Mouse (Mus musculus): ENCODE results near the gene Tmem231.

Gene Tmem231

DNA sequence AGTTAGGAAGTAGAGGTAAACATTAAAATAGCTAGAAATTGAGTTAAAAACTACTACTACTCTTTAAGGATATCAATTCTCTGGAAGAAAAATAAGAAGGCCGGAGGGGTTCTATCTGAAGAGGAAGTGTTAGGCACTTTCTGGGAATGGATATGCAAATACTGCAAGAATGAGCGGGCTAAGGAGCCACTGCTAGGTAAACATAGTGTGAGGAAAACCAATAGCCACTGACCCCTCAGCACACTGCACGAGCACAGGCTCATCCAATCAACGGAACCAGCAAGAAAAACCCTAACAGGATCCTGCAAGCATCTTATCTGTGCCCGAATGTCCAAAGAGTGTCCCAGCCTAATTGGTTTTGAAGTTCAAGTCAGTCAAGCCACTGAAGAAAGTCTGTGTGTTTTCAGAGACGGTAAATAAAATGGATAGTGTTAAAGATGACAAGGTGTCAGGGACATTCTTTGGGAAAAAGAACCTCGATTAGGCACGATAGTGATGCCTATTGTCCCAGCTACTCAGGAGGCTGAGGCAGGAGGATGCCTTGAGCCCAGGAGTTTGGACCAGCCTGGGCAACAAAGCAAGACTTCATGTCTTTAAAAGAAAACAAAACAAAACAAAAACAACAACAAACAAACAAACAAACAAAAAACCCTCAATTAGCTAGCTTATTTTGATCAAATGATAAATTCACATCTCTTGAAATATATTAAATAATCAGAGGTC is 68.4 kb downstream of the Tmem231 start:
- no peak for DNase-seq (ENCODE audit: low read depth, low spot score)

DNA sequence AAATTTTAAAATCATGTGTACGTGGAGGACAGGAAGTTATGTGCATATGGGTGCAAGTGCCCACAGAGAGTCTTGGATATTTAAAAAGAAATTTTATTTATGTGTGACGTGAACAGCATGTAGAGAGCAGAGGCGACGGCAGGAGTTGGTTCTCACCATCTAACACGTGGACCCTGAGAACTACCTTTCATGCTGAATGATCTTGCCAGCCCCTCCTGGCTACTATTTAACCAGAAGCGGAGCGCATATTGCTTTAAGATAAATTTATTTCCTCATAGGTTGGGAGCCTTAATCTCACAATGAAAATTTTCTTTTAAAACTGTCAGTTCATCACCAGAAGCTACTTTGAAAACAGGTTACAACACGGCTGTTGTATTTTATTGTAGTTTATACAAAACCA is 69.0 kb downstream of the Tmem231 start:
- DNase-seq (ENCODE audit: low read depth, low spot score) = no peak

DNA sequence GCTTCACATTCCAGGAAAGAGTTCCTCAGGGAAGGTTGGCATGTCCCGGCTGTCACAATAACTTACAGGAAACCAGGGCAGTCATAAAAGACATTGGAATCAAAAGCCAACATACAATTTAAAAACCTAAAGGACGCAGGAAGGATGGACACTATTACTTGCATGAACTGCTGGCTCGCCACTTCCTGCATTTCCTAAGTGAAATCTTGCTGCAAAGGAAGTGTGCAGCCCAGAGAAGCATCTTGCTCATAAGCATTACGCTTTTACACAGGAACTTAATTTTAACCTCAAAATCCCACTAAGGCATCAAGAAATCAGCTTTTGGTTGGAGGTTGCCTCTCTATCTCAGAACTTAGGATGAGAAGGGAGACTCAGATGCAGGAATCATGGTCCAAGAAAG is 70.4 kb downstream of the Tmem231 start:
- DNase-seq (ENCODE audit: low read depth, low spot score) = no peak
